Mouse (Mus musculus) thymus, adult 2 months (tissue): ENCODE measurements around the gene Nop2. TPM values are rescaled to one million over a fixed set of nuclear protein-coding genes. Genes with fewer than 3 reads are reported as not detected.
A peak's percentile ranks its signal among the peaks of the same experiment; 100 is the strongest.

Experiments used
- DNase-seq: peaks from one replicate; pipeline ENCODE4 v3.0.0; 2021
- H3K27ac ChIP-seq: fragments of 200-500 bp; 2 replicates; pipeline ENCODE4 v1.5.1; 2012; ENCODE audit warnings: low read length, control low read depth; ENCODE audit not compliant: control insufficient read depth, insufficient read depth
- H3K27me3 ChIP-seq: fragments of 200-500 bp; 2 replicates; pipeline ENCODE4 v1.6.1; 2012; ENCODE audit warnings: mild to moderate bottlenecking, low read length, moderate library complexity, mixed read lengths; ENCODE audit not compliant: control insufficient read depth, insufficient read depth
- H3K36me3 ChIP-seq: fragments of 200-500 bp; 2 replicates; pipeline ENCODE4 v1.6.1; 2012; ENCODE audit warnings: mild to moderate bottlenecking, low read length, moderate library complexity; ENCODE audit not compliant: control insufficient read depth, insufficient read depth
- H3K4me1 ChIP-seq: fragments of 200-500 bp; replicated peaks from 2 replicates; pipeline ENCODE4 v1.6.1; 2012; ENCODE audit warnings: low read length; ENCODE audit not compliant: control insufficient read depth, insufficient read depth
- H3K4me3 ChIP-seq: fragments of 200-500 bp; 2 replicates; pipeline ENCODE4 v1.5.1; 2012; ENCODE audit warnings: mild to moderate bottlenecking, low read length, control low read depth, moderate library complexity; ENCODE audit not compliant: control insufficient read depth, insufficient read depth
- CTCF ChIP-seq: fragments of 200-500 bp; IDR thresholded peaks from 2 replicates; pipeline ENCODE4 v1.5.1; 2012; ENCODE audit warnings: mild to moderate bottlenecking, control low read depth, low read length, moderate library complexity, borderline replicate concordance; ENCODE audit not compliant: control insufficient read depth, poor library complexity, insufficient read depth; ENCODE audit errors: extremely low read depth
- POLR2A ChIP-seq: fragments of 200-500 bp; IDR thresholded peaks from 2 replicates; pipeline ENCODE4 v1.6.1; 2012; ENCODE audit warnings: mild to moderate bottlenecking, low read length, control low read depth, moderate library complexity; ENCODE audit not compliant: control insufficient read depth, poor library complexity, insufficient read depth; ENCODE audit errors: extremely low read depth
- WGBS: fragments of 180-500 bp; shearing (Covaris S2); methylation state at CpG from one replicate; pipeline ENCODE4 v1.1.7; 2018; 5-methylcytosine and 5-hydroxymethylcytosine counted together
- polyA plus RNA-seq: library from polyadenylated mRNA; depleted of rRNA; stranded (reverse); fragments of >200 nt; gene quantifications from 2 replicates; pipeline ENCODE4 v1.2.3, GENCODE M21; 2012

Nop2 gene
- polyA plus RNA-seq, 1 experiment: 26.4 TPM

- peak; percentile 38 for DNase-seq
- Histone ChIP-seq H3K4me1 (peaks cover 13% of the 10 kb centered on the region), H3K36me3 (peaks cover 32% of the 10 kb centered on the region), H3K4me3 (no peak overlapping the region), H3K27me3 (no peaks in the 10 kb centered on the region), H3K27ac (peak overlapping the region; percentile 65)
- WGBS: 67% methylated on average over 20 of the region's 20 CpGs
- TF ChIP-seq POLR2A (no peak), CTCF (no peak)
Observed at GRCm38 (mm10) chr6:125129710-125130402, 1.9 kb upstream of the Nop2 start.

- no peak for TF ChIP-seq POLR2A
- TF ChIP-seq CTCF: no peak
- 4% methylated on average over 11 of the region's 11 CpGs for WGBS
- no peak for DNase-seq
- Histone ChIP-seq H3K4me3 (peak overlapping the region; percentile 77), H3K4me1 (peaks cover 13% of the 10 kb centered on the region), H3K36me3 (peaks cover 25% of the 10 kb centered on the region), H3K27ac (no peak overlapping the region), H3K27me3 (no peaks in the 10 kb centered on the region)
Observed at GRCm38 (mm10) chr6:125132470-125132869, 761 bp downstream of the Nop2 start.

- Histone ChIP-seq H3K36me3 (peaks cover 32% of the 10 kb centered on the region), H3K27me3 (no peaks in the 10 kb centered on the region), H3K4me3 (no peak overlapping the region), H3K4me1 (peaks cover 4% of the 10 kb centered on the region), H3K27ac (no peak overlapping the region)
- TF ChIP-seq CTCF: peak; percentile 15; the same call in 1 of the 2 replicates
- no peak for TF ChIP-seq POLR2A
- DNase-seq: peak; percentile 62
- WGBS: 93% methylated on average over 19 of the region's 19 CpGs
Observed at GRCm38 (mm10) chr6:125137002-125137671, 5.4 kb downstream of the Nop2 start.

DNA sequence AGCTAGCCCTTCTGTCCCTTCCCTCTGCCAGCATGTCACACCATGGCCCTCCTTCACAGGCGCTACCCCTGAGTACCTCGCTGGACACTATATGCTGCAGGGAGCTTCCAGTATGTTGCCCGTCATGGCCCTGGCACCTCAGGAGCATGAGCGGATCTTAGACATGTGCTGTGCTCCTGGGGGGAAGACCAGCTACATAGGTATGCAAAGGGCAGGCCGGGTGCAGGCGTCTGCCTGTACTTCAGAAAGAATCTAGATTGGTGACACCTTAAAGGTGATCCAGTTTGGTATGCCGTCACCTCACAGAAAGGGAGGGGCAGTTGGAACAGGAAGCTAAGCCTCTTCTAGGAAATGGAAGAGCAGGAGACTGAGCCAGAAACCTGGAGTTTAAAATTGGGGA, 8.0 kb downstream of the Nop2 start:
- Histone ChIP-seq H3K4me1 (0 out of 2 replicates have a peak, but pooled peaks cover under 1% of the 10 kb centered on the region), H3K4me3 (no peak overlapping the region), H3K27me3 (no peaks in the 10 kb centered on the region), H3K36me3 (peaks cover 30% of the 10 kb centered on the region), H3K27ac (no peak overlapping the region)
- DNase-seq: no peak
- TF ChIP-seq CTCF: no peak
- no peak for TF ChIP-seq POLR2A
- over 99% methylated on average over 7 of the region's 7 CpGs for WGBS

- H3K36me3 ChIP-seq: peaks cover 24% of the 10 kb centered on the region
- no peak overlapping the region for H3K4me3 ChIP-seq
- no peak for DNase-seq
- 98% methylated on average over 8 of the region's 8 CpGs for WGBS
- H3K27ac ChIP-seq: no peak overlapping the region
- no peaks in the 10 kb centered on the region for H3K27me3 ChIP-seq
- TF ChIP-seq CTCF: no peak
- no peak for TF ChIP-seq POLR2A
- peaks cover 21% of the 10 kb centered on the region for H3K4me1 ChIP-seq
Observed at GRCm38 (mm10) chr6:125142436-125142835, 10.7 kb downstream of the Nop2 start.

DNA sequence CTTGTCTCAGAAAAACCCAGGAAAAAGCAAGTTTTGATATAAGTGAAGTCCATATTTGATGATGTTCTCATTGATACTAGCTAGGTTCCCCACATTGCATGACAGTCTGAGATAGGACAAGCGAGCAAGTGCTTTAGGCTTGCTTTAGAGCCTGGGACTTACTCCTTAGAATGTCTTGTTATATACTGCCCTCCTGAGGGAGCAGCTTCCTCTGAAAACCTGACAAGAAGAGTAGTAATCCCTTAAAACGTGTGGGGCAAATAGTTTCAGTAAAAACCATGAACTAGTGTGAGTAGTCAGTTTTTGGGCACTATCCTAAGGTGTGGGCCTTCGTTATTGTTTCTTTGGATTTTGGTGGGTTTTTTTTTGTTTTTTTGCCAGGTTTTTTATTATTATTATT, 11.4 kb downstream of the Nop2 start:
- Histone ChIP-seq H3K36me3 (peaks cover 21% of the 10 kb centered on the region), H3K4me3 (no peak overlapping the region), H3K27me3 (no peaks in the 10 kb centered on the region), H3K27ac (no peak overlapping the region), H3K4me1 (peaks cover 23% of the 10 kb centered on the region)
- 89% methylated on average over 3 of the region's 3 CpGs for WGBS
- no peak for TF ChIP-seq POLR2A
- TF ChIP-seq CTCF: no peak
- DNase-seq: no peak

DNA sequence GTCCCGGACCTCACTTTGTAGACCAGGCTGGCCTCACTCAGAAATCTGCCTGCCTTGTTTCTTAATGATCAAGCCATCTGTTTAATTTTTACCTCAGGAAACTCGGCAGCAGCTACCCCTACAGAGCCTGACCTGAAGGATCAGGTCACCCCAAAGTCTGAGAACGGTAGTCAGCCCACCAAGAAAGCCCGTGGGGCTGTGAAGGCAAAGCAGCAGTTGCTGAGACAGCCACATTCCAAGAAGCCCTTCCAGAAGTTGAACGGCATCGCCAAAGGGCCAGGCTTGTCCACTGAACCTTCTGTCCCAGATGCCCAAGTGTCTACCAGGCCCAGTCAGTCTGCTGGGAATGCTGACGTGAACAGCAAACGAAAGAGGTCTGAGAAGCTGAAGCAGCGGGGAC, 12.2 kb downstream of the Nop2 start:
- Histone ChIP-seq H3K27me3 (no peaks in the 10 kb centered on the region), H3K4me1 (peaks cover 26% of the 10 kb centered on the region), H3K36me3 (peaks cover 21% of the 10 kb centered on the region), H3K27ac (no peak overlapping the region), H3K4me3 (no peak overlapping the region)
- no peak for TF ChIP-seq POLR2A
- no peak for TF ChIP-seq CTCF
- WGBS: 94% methylated on average over 9 of the region's 9 CpGs
- DNase-seq: no peak
